Mouse (Mus musculus): ENCODE measurements at regions not wholly inside any gene's neighbourhood (a gene's known extent, or its start where the extent isn't known, plus 50 kb on each side); places are given as distances from the start of the nearest gene placed in this dataset.

DNA sequence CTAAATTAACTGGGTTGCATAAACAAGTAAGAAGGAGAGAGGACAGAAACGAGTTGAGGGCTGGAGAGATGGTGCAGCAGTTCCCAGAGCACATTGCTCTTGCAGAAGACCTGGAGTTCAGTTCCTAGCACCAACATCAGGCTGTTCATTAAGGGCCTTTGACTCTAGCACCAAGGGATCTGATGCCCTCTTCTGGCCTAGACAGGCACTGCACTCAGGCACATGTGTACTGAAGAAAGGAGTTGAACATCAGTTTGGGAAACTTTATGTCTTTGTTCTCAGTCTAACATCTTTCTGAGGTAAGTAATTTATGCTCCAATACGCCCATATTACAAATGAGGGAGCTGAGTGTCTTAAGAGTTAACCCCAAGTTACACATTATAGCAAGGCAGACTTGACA, 226.5 kb upstream of the Nxpe4 start:
- TF ChIP-seq CTCF (IDR thresholded peaks at IDR 0.05; ENCODE audit: low read depth) (peak; percentile 61), EP300 (IDR thresholded peaks at IDR 0.05; ENCODE audit: low read depth) (no peak)

Data from liver, postnatal 0 days (tissue).